Mouse (Mus musculus): ENCODE data around the gene Bmp3. TPM values are rescaled to one million over a fixed set of nuclear protein-coding genes. Genes with fewer than 3 reads are reported as not detected.

The Bmp3 gene
- polyA plus RNA-seq (2012; rRNA removed) = 7.1 TPM in 2 replicates

DNA sequence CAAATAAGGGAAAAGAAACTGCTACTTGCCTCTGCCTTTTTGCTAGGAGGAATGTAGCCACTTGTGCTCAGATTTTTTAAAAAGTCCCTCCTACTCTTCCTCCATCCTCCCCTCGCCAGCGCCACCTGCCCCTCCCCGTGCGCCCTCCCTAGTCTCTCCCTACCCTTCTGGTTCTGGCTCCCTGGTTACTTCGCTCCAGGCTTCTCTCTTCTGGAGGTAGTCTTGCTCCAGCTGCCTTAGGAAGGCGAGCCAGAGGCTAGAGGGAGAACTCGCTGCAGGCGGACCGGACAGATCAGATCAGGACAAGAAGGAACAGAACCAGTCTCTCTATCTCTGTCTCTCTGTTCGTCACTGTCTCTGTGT, at the start of gene Bmp3:
Bmp3 (plus strand) TSS at position 152 of the 363 bp plus-strand sequence.
- TF ChIP-seq POLR2A (IDR thresholded peaks at IDR 0.05; ENCODE audit: extremely low read depth, insufficient read depth, low read length) = peak; percentile 46; the same call in 1 of the 2 replicates
- TF ChIP-seq CTCF (IDR thresholded peaks at IDR 0.05; ENCODE audit: extremely low read depth, insufficient read depth, low read length) = no peak
- Histone ChIP-seq H3K4me1 (ENCODE audit: control insufficient read depth, insufficient read depth, low read length) (no peaks in the 10 kb centered on the region), H3K4me3 (ENCODE audit: insufficient read depth, low read length) (peak within 1 kb of the TSS; percentile 65), H3K27ac (ENCODE audit: insufficient read depth, low read length) (peak within 1 kb of the TSS; percentile 40; the same call in 1 of the 2 replicates)

DNA sequence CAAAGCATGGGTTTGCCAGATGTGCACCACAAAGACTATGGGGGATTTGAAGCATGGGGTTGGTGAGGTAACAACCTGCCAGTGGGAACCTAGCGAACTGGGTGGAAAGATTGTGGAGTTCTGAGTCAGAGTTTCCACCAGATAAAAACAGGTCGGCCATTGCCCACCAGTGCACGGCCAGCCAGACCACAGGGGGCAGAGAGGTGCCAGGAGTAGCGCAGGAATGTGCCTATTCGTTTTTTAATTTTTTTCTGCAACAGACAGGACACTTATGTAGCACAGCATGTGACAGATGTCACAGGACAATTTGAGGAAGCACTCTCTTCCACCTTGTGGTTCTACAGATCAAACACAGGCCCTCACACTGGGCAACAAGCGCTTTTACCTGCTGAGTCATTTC, 49.5 kb upstream of the Bmp3 start:
- no peak overlapping the region for H3K27ac ChIP-seq (ENCODE audit: insufficient read depth, low read length)
- no peaks in the 10 kb centered on the region for H3K4me1 ChIP-seq (ENCODE audit: control insufficient read depth, insufficient read depth, low read length)
- no peak overlapping the region for H3K4me3 ChIP-seq (ENCODE audit: insufficient read depth, low read length)
- TF ChIP-seq CTCF (IDR thresholded peaks at IDR 0.05; ENCODE audit: extremely low read depth, insufficient read depth, low read length) (no peak), POLR2A (IDR thresholded peaks at IDR 0.05; ENCODE audit: extremely low read depth, insufficient read depth, low read length) (no peak)

DNA sequence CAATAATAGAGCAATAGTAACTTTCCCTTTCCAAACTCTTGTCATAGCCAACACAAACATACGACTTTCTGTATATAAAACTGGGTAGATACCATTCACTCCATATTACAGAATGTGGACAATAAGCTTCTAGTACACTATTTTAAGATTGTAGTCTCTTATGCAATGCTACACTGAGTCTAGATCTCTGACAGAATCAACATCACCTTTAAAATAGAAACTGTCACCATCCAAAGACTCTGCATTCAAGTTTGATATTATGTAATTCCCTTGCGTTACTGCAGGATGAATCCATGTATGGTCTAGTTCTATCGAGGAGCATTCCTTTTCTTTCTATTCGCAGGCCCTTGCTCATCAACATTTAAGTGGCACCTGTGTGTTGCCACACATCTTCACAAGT, 47.7 kb upstream of the Bmp3 start:
- no peak for TF ChIP-seq POLR2A (IDR thresholded peaks at IDR 0.05; ENCODE audit: extremely low read depth, insufficient read depth, low read length)
- no peak for TF ChIP-seq CTCF (IDR thresholded peaks at IDR 0.05; ENCODE audit: extremely low read depth, insufficient read depth, low read length)
- Histone ChIP-seq H3K27ac (ENCODE audit: insufficient read depth, low read length) (no peak overlapping the region), H3K4me1 (ENCODE audit: control insufficient read depth, insufficient read depth, low read length) (no peaks in the 10 kb centered on the region), H3K4me3 (ENCODE audit: insufficient read depth, low read length) (no peak overlapping the region)

DNA sequence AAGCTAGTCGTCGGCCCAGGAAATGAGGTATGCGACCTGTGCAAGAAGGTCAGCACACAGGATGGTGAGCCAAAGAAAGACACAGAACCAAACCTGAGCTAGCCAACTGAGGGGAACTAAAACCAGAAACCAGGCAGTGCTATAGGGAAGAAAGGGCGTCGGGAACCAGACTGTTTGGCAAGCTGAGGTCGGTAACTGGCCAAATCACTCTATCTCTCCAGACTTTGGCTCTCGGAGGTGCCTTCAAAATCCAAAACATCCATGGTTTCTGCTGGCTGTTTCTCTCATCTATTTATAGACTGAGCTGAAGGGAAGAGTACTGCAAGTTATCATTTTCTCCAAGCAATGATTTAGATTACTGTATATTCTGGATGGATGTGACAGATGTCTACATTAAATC, 47.2 kb upstream of the Bmp3 start:
- H3K4me1 ChIP-seq (ENCODE audit: control insufficient read depth, insufficient read depth, low read length) = no peaks in the 10 kb centered on the region
- TF ChIP-seq CTCF (IDR thresholded peaks at IDR 0.05; ENCODE audit: extremely low read depth, insufficient read depth, low read length) (no peak), POLR2A (IDR thresholded peaks at IDR 0.05; ENCODE audit: extremely low read depth, insufficient read depth, low read length) (no peak)
- H3K4me3 ChIP-seq (ENCODE audit: insufficient read depth, low read length) = no peak overlapping the region
- H3K27ac ChIP-seq (ENCODE audit: insufficient read depth, low read length) = no peak overlapping the region

- Histone ChIP-seq H3K4me3 (ENCODE audit: insufficient read depth, low read length) (no peak overlapping the region), H3K4me1 (ENCODE audit: control insufficient read depth, insufficient read depth, low read length) (no peaks in the 10 kb centered on the region), H3K27ac (ENCODE audit: insufficient read depth, low read length) (no peak overlapping the region)
- TF ChIP-seq CTCF (IDR thresholded peaks at IDR 0.05; ENCODE audit: extremely low read depth, insufficient read depth, low read length) (no peak), POLR2A (IDR thresholded peaks at IDR 0.05; ENCODE audit: extremely low read depth, insufficient read depth, low read length) (no peak)
These were observed 46.3 kb upstream of the Bmp3 start for GRCm38 (mm10) chr5:98807953-98808352.

GRCm38 (mm10) chr5:98812380-98812779, 41.8 kb upstream of the Bmp3 start:
- Histone ChIP-seq H3K4me3 (ENCODE audit: insufficient read depth, low read length) (no peak overlapping the region), H3K27ac (ENCODE audit: insufficient read depth, low read length) (no peak overlapping the region), H3K4me1 (ENCODE audit: control insufficient read depth, insufficient read depth, low read length) (no peaks in the 10 kb centered on the region)
- TF ChIP-seq CTCF (IDR thresholded peaks at IDR 0.05; ENCODE audit: extremely low read depth, insufficient read depth, low read length) (no peak), POLR2A (IDR thresholded peaks at IDR 0.05; ENCODE audit: extremely low read depth, insufficient read depth, low read length) (no peak)

DNA sequence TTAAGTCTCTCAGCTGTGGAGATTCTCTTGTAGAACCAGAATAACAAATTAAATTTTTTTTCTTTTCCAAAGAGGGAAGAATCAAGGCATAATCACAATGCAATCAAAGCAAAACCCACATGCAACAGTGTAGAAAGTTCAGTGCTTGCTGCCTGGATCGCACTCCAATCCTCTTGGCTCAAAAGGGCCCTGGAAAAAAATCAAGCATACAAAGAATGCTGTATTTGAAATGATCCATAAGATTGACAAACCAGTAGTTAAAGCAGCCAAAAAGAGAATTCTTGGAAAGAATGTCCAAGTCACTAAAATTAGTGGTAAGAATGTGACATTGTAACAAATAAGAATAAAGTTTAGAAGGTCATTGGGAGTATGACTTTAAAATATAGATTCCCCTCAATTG, 38.9 kb upstream of the Bmp3 start:
- Histone ChIP-seq H3K4me1 (ENCODE audit: control insufficient read depth, insufficient read depth, low read length) (no peaks in the 10 kb centered on the region), H3K27ac (ENCODE audit: insufficient read depth, low read length) (no peak overlapping the region), H3K4me3 (ENCODE audit: insufficient read depth, low read length) (no peak overlapping the region)
- TF ChIP-seq POLR2A (IDR thresholded peaks at IDR 0.05; ENCODE audit: extremely low read depth, insufficient read depth, low read length) (no peak), CTCF (IDR thresholded peaks at IDR 0.05; ENCODE audit: extremely low read depth, insufficient read depth, low read length) (no peak)

- TF ChIP-seq POLR2A (IDR thresholded peaks at IDR 0.05; ENCODE audit: extremely low read depth, insufficient read depth, low read length) = no peak
- TF ChIP-seq CTCF (IDR thresholded peaks at IDR 0.05; ENCODE audit: extremely low read depth, insufficient read depth, low read length) = no peak
- no peak overlapping the region for H3K27ac ChIP-seq (ENCODE audit: insufficient read depth, low read length)
These were observed 20.5 kb upstream of the Bmp3 start for GRCm38 (mm10) chr5:98833760-98834159.

DNA sequence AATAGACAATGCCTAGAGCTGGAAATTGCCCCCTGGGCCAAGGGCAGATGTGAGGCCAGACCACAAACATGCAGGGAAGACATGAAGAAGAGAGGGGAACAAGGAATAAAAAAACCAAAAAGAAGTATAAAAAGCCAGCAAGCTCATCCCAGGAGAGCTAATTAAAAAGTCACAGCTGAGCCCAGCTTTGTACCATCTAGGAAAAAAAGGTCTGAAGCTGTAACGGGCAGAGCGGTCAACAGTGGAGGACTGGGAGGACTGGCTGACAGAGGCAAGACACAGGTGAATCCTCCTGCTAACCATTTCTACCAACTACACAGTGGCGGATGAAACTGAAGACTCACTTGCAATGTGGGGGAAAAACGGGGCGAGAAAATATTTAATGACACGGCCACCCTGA, 19.9 kb upstream of the Bmp3 start:
- H3K27ac ChIP-seq (ENCODE audit: insufficient read depth, low read length) = no peak overlapping the region
- TF ChIP-seq POLR2A (IDR thresholded peaks at IDR 0.05; ENCODE audit: extremely low read depth, insufficient read depth, low read length) = no peak
- no peak overlapping the region for H3K4me3 ChIP-seq (ENCODE audit: insufficient read depth, low read length)

More at GRCm38 (mm10) chr5:98833760-98834159, 20.5 kb upstream of the Bmp3 start:
- no peaks in the 10 kb centered on the region for H3K4me1 ChIP-seq (ENCODE audit: control insufficient read depth, insufficient read depth, low read length)
- H3K4me3 ChIP-seq (ENCODE audit: insufficient read depth, low read length) = no peak overlapping the region

GRCm38 (mm10) chr5:98842600-98843310, 11.5 kb upstream of the Bmp3 start:
- Histone ChIP-seq H3K4me1 (ENCODE audit: control insufficient read depth, insufficient read depth, low read length) (no peaks in the 10 kb centered on the region), H3K4me3 (ENCODE audit: insufficient read depth, low read length) (no peak overlapping the region), H3K27ac (ENCODE audit: insufficient read depth, low read length) (no peak overlapping the region)
- TF ChIP-seq POLR2A (IDR thresholded peaks at IDR 0.05; ENCODE audit: extremely low read depth, insufficient read depth, low read length) (no peak), CTCF (IDR thresholded peaks at IDR 0.05; ENCODE audit: extremely low read depth, insufficient read depth, low read length) (no peak)

More for the DNA sequence above, 19.9 kb upstream of the Bmp3 start:
- H3K4me1 ChIP-seq (ENCODE audit: control insufficient read depth, insufficient read depth, low read length) = no peaks in the 10 kb centered on the region
